Mouse (Mus musculus) testis, adult 2 months (tissue): ENCODE results near the gene Cdk2ap2.

ENCODE experiments used
- CTCF ChIP-seq: fragments of 200-500 bp; IDR thresholded peaks from 2 replicates; pipeline ENCODE4 v1.5.1; 2012; ENCODE audit warnings: low read depth, mild to moderate bottlenecking, inconsistent platforms, low read length, moderate library complexity; ENCODE audit not compliant: control insufficient read depth, insufficient read depth, insufficient replicate concordance
- POLR2A ChIP-seq: fragments of 200-500 bp; IDR thresholded peaks from 2 replicates; pipeline ENCODE4 v1.6.1; 2012; ENCODE audit warnings: low read depth, mild to moderate bottlenecking, inconsistent platforms, low read length, moderate library complexity; ENCODE audit not compliant: control insufficient read depth

DNA sequence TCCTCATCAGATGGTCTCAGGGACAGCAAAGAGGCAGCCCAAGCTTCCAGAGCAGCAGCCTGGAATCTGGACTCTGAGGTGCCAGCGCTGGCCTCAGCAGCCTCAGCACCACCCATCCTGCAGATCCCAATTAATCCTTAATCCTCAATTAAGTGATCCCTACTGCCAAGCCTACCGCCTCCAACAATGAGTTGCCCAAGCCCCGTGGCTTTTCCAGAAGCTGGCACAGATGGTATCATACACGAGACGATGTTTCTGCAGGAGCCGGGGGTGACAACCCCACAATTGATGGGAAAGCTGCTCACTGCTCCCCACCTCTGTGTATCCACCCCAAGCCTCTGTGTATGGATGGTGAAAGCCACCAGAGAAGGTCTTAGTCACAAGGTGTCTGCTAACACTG, 7.9 kb upstream of the Cdk2ap2 start:
- no peak for TF ChIP-seq POLR2A
- no peak for TF ChIP-seq CTCF
